Mouse (Mus musculus) limb, embryonic 12.5 days (tissue): ENCODE data around the gene Acads. TPM values are rescaled to one million over a fixed set of nuclear protein-coding genes. Genes with fewer than 3 reads are reported as not detected.
"Not testable (repeated sequence)": the region's sequence is repeated elsewhere in the genome, so short reads cannot be mapped to it uniquely, and the experiment has no call there.

Experiments
- ATAC-seq: fragments of 200-750 bp; cut with Nextera tagmentation; 2 replicates; pipeline ENCODE4 v1.8.0; 2017; ENCODE audit warnings: low read depth, moderate TSS enrichment; ENCODE audit not compliant: insufficient number of reproducible peaks, insufficient read depth, low FRiP score, low TSS enrichment
- H3K27ac ChIP-seq: fragments of 300-500 bp; sonication (generic); 2 replicates; pipeline ENCODE4 v1.5.1; 2016; ENCODE audit warnings: mild to moderate bottlenecking, moderate library complexity
- H3K27me3 ChIP-seq: fragments of 300-500 bp; sonication (generic); 2 replicates; pipeline ENCODE4 v1.6.1; 2016; ENCODE audit warnings: mild to moderate bottlenecking, moderate library complexity
- H3K36me3 ChIP-seq: fragments of 300-500 bp; sonication (generic); 2 replicates; pipeline ENCODE4 v1.6.1; 2016; ENCODE audit warnings: mild to moderate bottlenecking, moderate library complexity
- H3K4me1 ChIP-seq: fragments of 300-500 bp; sonication (generic); replicated peaks from 2 replicates; pipeline ENCODE4 v1.6.1; 2016
- H3K4me2 ChIP-seq: fragments of 300-500 bp; sonication (generic); 2 replicates; pipeline ENCODE4 v1.6.1; 2016; ENCODE audit warnings: mild to moderate bottlenecking, moderate library complexity
- H3K4me3 ChIP-seq: fragments of 300-500 bp; sonication (generic); replicated peaks from 2 replicates; pipeline ENCODE4 v1.5.1; 2016; ENCODE audit warnings: mild to moderate bottlenecking
- H3K9ac ChIP-seq: fragments of 300-500 bp; sonication (generic); replicated peaks from 2 replicates; pipeline ENCODE4 v1.6.1; 2016; ENCODE audit warnings: mild to moderate bottlenecking, moderate library complexity
- H3K9me3 ChIP-seq: fragments of 300-500 bp; sonication (generic); 2 replicates; pipeline ENCODE4 v1.6.1; 2016; ENCODE audit warnings: mild to moderate bottlenecking, moderate library complexity
- WGBS: fragments of 180-500 bp; shearing (Covaris S2); methylation state at CpG from one replicate; pipeline ENCODE4 v1.1.7; 2016; 5-methylcytosine and 5-hydroxymethylcytosine counted together
- polyA plus RNA-seq: library from polyadenylated mRNA; unstranded; fragments of >200 nt; fragmentation: Nextera tagmentation; extraction: Ambion mirVana; gene quantifications from 2 replicates; pipeline ENCODE4 v1.2.1, GENCODE M21; 2016

Acads gene
- 65.2 and 69.5 TPM in 2 replicates for polyA plus RNA-seq

GRCm38 (mm10) chr5:115118961-115119570 lies at the start of gene Acads:
Gene Acads, minus strand, starts transcription at chr5:115119346.
- Histone ChIP-seq H3K36me3 (peaks cover 60% of the 10 kb centered on the region), H3K27me3 (no peaks in the 10 kb centered on the region), H3K4me2 (peak within 1 kb of the TSS; percentile 76), H3K9me3 (no peaks in the 10 kb centered on the region), H3K27ac (peak within 1 kb of the TSS; percentile 83), H3K9ac (peak within 1 kb of the TSS; percentile 85), H3K4me1 (peaks cover 10% of the 10 kb centered on the region; the same call in 1 of the 2 replicates), H3K4me3 (peak within 1 kb of the TSS; percentile 86)
- WGBS = 0% methylated on average over 39 of the region's 39 CpGs
- ATAC-seq = peak; percentile 78

DNA sequence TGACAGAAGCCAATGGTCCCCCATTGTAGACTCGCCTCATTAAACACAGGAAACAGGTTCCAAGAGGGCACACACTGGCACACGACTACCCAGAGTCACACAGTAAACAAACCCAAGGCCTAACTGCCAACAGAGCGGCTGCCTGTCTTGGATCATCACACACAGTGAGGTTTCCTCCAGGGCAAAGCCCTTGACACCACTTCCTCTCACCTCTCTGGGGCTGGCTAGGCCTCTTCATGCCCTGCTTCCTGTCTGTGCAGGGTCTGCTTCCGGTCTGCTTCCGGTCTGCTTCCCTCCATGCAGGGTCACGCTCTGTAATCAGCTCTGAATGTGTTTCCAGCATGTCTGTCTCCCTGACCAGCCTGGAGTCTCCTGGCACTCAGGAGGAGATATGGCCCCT lies 48.2 kb upstream of the Acads start:
- H3K9me3 ChIP-seq = no peaks in the 10 kb centered on the region
- no peak overlapping the region for H3K9ac ChIP-seq
- WGBS = 63% methylated on average over 6 of the region's 6 CpGs
- no peak overlapping the region for H3K4me2 ChIP-seq
- no peak for ATAC-seq
- no peaks in the 10 kb centered on the region for H3K27me3 ChIP-seq
- peaks cover 19% of the 10 kb centered on the region for H3K4me1 ChIP-seq
- H3K4me3 ChIP-seq = no peak overlapping the region
- peak overlapping the region; percentile 51; the same call in 1 of the 2 replicates for H3K27ac ChIP-seq
- H3K36me3 ChIP-seq = no peaks in the 10 kb centered on the region

DNA sequence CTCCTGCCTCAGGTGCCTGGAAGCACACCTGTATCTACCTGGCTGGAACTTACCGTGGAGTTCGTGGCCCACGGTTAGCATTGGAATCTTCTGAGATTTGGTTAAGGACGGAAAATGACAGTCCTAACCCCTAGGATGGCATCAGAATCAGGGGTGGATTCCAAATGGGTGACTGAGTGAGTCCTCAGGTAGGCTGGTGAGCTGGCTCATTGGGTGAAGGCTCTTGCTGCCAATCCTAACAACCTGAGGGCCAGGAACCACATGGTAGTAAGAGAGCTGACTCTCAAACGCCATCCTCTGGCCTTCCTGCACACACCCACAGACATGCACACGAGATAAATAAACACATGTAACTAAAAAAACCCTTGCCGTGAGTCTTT lies 47.7 kb upstream of the Acads start:
- H3K4me1 ChIP-seq = peaks cover 19% of the 10 kb centered on the region
- no peak overlapping the region for H3K4me3 ChIP-seq
- H3K27ac ChIP-seq = peak overlapping the region; percentile 0; the same call in 1 of the 2 replicates
- H3K36me3 ChIP-seq = no peaks in the 10 kb centered on the region
- no peak overlapping the region for H3K4me2 ChIP-seq
- H3K9me3 ChIP-seq = no peaks in the 10 kb centered on the region
- no peak for ATAC-seq
- WGBS = 86% methylated on average over 7 of the region's 7 CpGs
- no peaks in the 10 kb centered on the region for H3K27me3 ChIP-seq
- H3K9ac ChIP-seq = no peak overlapping the region

DNA sequence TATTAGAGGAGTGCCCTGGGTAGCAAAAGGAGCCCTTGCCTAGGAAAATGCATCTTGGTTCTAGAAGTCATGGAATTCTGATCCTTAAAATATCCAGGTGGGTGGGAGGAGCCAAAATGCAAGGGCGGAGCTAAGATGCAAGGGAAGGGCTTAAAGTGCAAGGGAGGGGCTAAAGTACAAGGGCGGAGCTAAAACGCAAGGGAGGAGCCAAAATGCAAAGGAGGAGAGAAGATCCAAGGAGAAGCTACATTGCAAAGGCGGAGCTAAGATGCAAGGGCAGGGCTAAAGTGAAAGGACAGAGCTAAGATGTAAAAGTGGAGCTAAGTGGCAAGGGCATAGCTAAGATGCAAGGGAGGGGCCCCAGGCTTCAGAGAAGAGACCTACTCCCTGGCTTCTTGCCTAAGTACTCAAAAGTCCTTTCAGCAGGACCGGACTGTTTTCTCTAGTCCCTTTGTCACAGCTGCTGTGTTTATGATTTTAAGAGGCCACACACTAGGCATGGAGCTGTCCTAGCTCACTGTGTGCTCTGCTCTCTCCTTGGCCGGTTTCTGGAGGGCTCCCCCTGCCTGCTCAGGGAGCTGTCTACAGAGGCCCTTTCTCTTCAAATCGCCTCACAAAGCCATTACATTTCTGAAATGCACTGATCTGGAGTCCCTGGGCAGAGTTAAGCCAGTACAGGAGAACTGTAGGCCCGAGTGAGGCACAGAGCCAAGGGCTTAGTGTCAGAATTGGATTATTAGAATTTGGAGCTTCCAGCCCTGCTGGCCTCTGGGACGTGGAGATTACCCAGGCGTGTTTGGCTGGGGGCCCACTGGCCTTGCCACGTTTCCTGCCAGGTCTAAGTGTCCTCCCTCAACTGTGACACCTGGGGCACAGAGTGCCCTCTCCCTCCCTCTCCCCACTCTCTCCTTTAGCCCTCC lies 47.0 kb upstream of the Acads start:
- Histone ChIP-seq H3K36me3 (no peaks in the 10 kb centered on the region), H3K4me2 (no peak overlapping the region), H3K27ac (0 out of 2 replicates have a peak overlapping the region, but pooled peaks have one; percentile 0), H3K27me3 (no peaks in the 10 kb centered on the region), H3K4me3 (no peak overlapping the region), H3K9me3 (no peaks in the 10 kb centered on the region), H3K9ac (no peak overlapping the region), H3K4me1 (peaks cover 23% of the 10 kb centered on the region)
- WGBS = 57% methylated on average over 11 of the region's 11 CpGs
- no peak; the same call in 1 of the 2 replicates for ATAC-seq

DNA sequence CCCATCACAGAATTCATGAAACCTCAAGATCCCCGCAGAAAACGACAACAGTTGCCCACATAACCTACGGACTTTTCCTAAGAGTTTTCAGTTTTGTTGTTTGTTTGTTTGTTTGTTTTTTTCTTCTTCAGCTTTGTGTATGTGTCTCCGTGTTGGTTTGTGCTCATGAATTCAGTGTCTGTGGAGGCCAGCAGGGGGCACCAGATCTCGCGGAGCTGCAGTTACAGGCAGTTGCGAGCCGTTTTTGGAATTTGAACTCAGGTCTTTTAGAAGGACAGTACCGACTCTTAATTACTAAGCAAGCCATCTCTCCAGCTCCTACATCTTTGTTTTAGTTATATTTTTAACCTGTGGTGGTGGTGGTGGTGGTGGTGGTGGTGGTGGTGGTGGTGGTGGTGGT lies 46.2 kb upstream of the Acads start:
- Histone ChIP-seq H3K27ac (no peak overlapping the region), H3K4me2 (no peak overlapping the region), H3K4me3 (no peak overlapping the region), H3K36me3 (no peaks in the 10 kb centered on the region), H3K4me1 (peaks cover 30% of the 10 kb centered on the region), H3K9ac (no peak overlapping the region), H3K9me3 (no peaks in the 10 kb centered on the region), H3K27me3 (no peaks in the 10 kb centered on the region)
- WGBS = 59% methylated on average over 9 of the region's 9 CpGs
- ATAC-seq = no peak

GRCm38 (mm10) chr5:115164446-115164845 lies 45.3 kb upstream of the Acads start:
- not testable (repeated sequence) for ATAC-seq, H3K9ac ChIP-seq, H3K36me3 ChIP-seq, H3K4me2 ChIP-seq, H3K27ac ChIP-seq, H3K9me3 ChIP-seq, H3K4me3 ChIP-seq, H3K27me3 ChIP-seq
- WGBS = 83% methylated on average over 4 of the region's 4 CpGs
- H3K4me1 ChIP-seq = peaks cover 30% of the 10 kb centered on the region

DNA sequence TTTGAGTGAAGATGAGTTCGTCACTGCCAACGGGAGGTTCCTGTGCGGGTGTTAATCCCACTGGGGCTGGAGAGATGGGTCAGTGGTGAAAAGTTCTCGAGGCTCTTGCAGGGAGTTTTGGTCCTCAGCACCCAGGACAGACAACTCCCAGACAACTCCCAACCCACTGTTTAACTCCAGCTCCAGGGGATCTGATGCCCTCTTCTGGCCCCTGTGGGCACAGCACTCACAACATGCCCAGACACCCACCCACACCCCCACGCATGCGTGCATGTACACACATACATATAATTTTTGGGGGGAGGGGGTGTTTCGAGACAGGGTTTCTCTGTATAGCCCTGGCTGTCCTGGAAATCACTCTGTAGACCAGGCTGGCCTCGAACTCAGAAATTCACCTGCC lies 44.4 kb upstream of the Acads start:
- no peak for ATAC-seq
- Histone ChIP-seq H3K9me3 (no peaks in the 10 kb centered on the region), H3K4me3 (no peak overlapping the region), H3K4me2 (0 out of 2 replicates have a peak overlapping the region, but pooled peaks have one; percentile 26), H3K4me1 (peaks cover 27% of the 10 kb centered on the region), H3K27ac (no peak overlapping the region), H3K27me3 (no peaks in the 10 kb centered on the region), H3K9ac (no peak overlapping the region), H3K36me3 (no peaks in the 10 kb centered on the region)
- 40% methylated on average over 8 of the region's 8 CpGs for WGBS

DNA sequence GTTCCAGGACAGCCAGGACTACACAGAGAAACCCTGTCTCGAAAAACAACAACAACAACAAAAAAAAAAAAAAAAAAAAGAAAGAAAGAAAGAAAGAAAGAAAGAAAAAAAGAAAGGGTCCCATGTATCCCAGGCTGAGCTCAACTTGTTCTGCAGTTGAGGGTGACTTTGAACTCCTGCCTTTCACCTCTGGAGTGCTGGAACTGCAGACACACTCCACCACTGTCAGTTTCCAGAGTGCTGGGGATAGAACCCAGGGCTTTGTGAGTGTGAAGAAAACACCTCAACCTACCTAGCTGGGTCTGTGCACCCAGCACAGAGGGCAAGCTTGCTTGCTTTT lies 42.8 kb upstream of the Acads start:
- not testable (repeated sequence) for H3K36me3 ChIP-seq, H3K9ac ChIP-seq, H3K27ac ChIP-seq, H3K27me3 ChIP-seq, ATAC-seq, H3K4me3 ChIP-seq, H3K4me2 ChIP-seq, H3K9me3 ChIP-seq
- WGBS = 85% methylated on average over 1 of the region's 1 CpGs
- peaks cover 22% of the 10 kb centered on the region for H3K4me1 ChIP-seq

- WGBS = 26% methylated on average over 13 of the region's 13 CpGs
- peaks cover 28% of the 10 kb centered on the region for H3K4me1 ChIP-seq
- ATAC-seq = no peak
- H3K9ac ChIP-seq = no peak overlapping the region; the same call in 1 of the 2 replicates
- peak overlapping the region; percentile 70; the same call in 1 of the 2 replicates for H3K27ac ChIP-seq
- no peaks in the 10 kb centered on the region for H3K27me3 ChIP-seq
- no peaks in the 10 kb centered on the region for H3K36me3 ChIP-seq
- no peaks in the 10 kb centered on the region for H3K9me3 ChIP-seq
- 0 out of 2 replicates have a peak overlapping the region, but pooled peaks have one; percentile 26 for H3K4me2 ChIP-seq
- H3K4me3 ChIP-seq = no peak overlapping the region
Measured at GRCm38 (mm10) chr5:115161064-115161939, 42.2 kb upstream of the Acads start.

- ATAC-seq = no peak
- Histone ChIP-seq H3K4me2 (no peak overlapping the region), H3K36me3 (no peaks in the 10 kb centered on the region), H3K27me3 (no peaks in the 10 kb centered on the region), H3K4me1 (peaks cover 35% of the 10 kb centered on the region), H3K9me3 (no peaks in the 10 kb centered on the region), H3K9ac (no peak overlapping the region), H3K27ac (0 out of 2 replicates have a peak overlapping the region, but pooled peaks have one; percentile 70), H3K4me3 (no peak overlapping the region)
- WGBS = 66% methylated on average over 6 of the region's 6 CpGs
Measured at GRCm38 (mm10) chr5:115160655-115161054, 41.5 kb upstream of the Acads start.

DNA sequence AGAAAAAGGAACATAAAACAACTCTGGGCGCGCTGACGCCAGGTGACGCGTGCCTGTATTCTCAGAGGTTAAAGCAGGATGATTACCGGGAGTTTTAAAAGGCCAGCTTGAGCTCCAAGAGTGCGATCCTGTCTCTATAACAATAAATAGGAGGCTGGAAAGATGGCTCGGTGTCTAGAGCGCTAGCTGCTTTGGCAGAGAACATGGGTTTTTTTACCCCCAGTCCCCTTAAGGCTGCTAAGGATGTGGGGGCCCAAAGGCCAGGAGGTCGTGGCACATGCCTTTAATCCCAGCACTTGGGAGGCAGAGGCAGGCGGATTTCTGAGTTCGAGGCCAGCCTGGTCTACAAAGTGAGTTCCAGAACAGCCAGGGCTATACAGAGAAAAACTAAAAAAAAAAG lies 40.0 kb upstream of the Acads start:
- H3K27me3 ChIP-seq = no peaks in the 10 kb centered on the region

More for the DNA sequence above, 40.0 kb upstream of the Acads start:
- H3K9me3 ChIP-seq = no peaks in the 10 kb centered on the region
- no peak for ATAC-seq
- H3K9ac ChIP-seq = peak overlapping the region; percentile 78
- peaks cover 47% of the 10 kb centered on the region for H3K4me1 ChIP-seq
- H3K4me3 ChIP-seq = peak overlapping the region; percentile 98
- WGBS = 38% methylated on average over 12 of the region's 12 CpGs
- peak overlapping the region; percentile 96 for H3K27ac ChIP-seq
- no peaks in the 10 kb centered on the region for H3K36me3 ChIP-seq
- H3K4me2 ChIP-seq = peak overlapping the region; percentile 82
